Mouse (Mus musculus) cortical plate, adult 2 months (tissue): ENCODE measurements around the gene Irf2.

Experiments
- CTCF ChIP-seq: fragments of 200-500 bp; IDR thresholded peaks from 2 replicates; pipeline ENCODE4 v1.5.1; 2011; ENCODE audit warnings: mild to moderate bottlenecking, control low read depth, low read length; ENCODE audit not compliant: insufficient read depth; ENCODE audit errors: extremely low read depth
- POLR2A ChIP-seq: fragments of 200-500 bp; IDR thresholded peaks from 2 replicates; pipeline ENCODE4 v1.6.1; 2011; ENCODE audit warnings: mild to moderate bottlenecking, low read length, control low read depth; ENCODE audit not compliant: insufficient read depth; ENCODE audit errors: extremely low read depth

GRCm38 (mm10) chr8:46848931-46849330, 109.4 kb downstream of the Irf2 start:
- TF ChIP-seq CTCF (no peak), POLR2A (no peak)
